Mouse (Mus musculus): Measurements from ENCODE around the gene Olfr1132.
"Not testable (repeated sequence)": the region's sequence is repeated elsewhere in the genome, so short reads cannot be mapped to it uniquely, and the experiment has no call there.

The Olfr1132 gene

DNA sequence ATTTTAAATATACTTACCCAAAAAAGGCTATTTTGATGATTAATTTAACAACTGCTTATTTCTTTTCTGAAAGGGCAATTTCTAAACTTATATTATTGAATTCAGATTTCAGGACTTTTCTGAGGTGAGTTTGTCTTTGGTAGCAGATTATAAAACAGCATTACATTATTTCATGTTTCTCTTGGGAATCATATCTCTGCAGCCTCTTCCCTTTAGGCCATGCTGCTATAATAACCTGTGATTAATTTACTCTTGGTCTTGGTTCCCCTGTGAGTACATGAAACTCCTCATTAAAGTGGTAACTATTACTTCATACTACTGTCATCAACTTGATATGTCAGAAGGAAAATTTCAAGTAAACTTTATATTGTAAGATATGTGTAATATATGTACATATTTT is at the start of gene Olfr1132:
Gene Olfr1132 (minus strand): TSS at position 101 of the 400 bp plus-strand sequence.
- no peak for DNase-seq (ENCODE audit: low spot score in 2 of 2)

GRCm38 (mm10) chr2:87673564-87673963 is 36.2 kb upstream of the Olfr1132 start, which contains the start of gene Olfr1135:
Gene Olfr1135, minus strand, starts transcription at chr2:87673664.
- DNase-seq (ENCODE audit: low spot score in 2 of 2) = no peak

GRCm38 (mm10) chr2:87658360-87658759 is 21.0 kb upstream of the Olfr1132 start, which contains the start of gene Olfr1134:
Gene Olfr1134, minus strand, starts transcription at chr2:87658460.
- DNase-seq (ENCODE audit: low spot score in 2 of 2) = no peak

- DNase-seq (ENCODE audit: low spot score in 2 of 2) = no peak
These were observed 9.9 kb upstream of the Olfr1132 start, which contains the start of gene Olfr1133 for GRCm38 (mm10) chr2:87647274-87647673. Gene Olfr1133, minus strand, starts transcription at chr2:87647374.

DNA sequence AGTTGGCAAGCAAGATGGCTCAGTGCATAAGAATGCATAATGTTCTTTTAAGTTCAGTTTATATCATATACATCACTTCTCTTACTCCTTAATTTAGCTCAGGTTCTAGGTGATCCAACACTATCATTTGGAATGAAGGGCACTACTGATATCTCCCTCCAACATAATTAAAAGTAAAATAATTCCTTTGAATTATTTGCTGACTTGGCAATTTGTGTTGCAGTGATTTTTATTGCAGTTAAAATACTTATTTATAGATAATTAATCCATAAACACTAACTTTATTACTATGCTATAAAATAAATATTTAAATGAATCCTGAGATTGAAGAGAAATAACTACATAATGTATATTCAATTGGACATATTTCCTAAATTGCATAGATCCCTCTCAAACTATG is 5.1 kb upstream of the Olfr1132 start:
- DNase-seq (ENCODE audit: low spot score in 2 of 2) = no peak

GRCm38 (mm10) chr2:87626804-87627203 is 10.5 kb downstream of the Olfr1132 start, which contains the start of gene Olfr1131:
Gene Olfr1131, plus strand, starts transcription at chr2:87627104.
- no peak for DNase-seq (ENCODE audit: low spot score in 2 of 2)

GRCm38 (mm10) chr2:87605912-87606311 is 31.4 kb downstream of the Olfr1132 start, which contains the start of gene Olfr1130:
Gene Olfr1130, plus strand, starts transcription at chr2:87606212.
- not testable (repeated sequence) for DNase-seq (ENCODE audit: low spot score in 2 of 2)
